ENCODE assay signal across 21 mouse cellular contexts in the genomic region with DNA sequence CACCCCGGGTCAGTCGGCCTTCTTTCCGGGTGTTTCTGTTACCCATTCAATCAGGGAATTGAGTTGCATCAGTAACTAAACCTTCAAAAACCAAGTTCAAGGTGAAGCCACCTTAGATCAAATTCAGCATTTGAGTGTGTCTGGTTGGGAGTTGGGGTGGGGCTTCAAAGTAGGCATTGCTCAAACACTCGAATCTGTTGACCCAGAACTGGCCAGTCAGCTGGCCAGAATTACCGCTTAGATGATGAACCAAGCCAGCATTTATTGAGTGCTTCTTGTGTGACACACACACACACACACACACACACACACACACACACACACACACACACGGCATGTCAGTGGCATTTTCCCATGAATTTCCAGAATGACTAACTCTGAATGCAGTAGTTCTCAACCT. TPM values are rescaled to one million over a fixed set of nuclear protein-coding genes. Genes with fewer than 3 reads are reported as not detected.
DNase-seq lines count a peak whose midpoint lies in the region; ATAC-seq and TF ChIP-seq lines count a peak whose summit lies in the region.
"Had no signal": no experiment of that assay in that cellular context is flagged by ENCODE, and none has a peak within 500 bp of the region (broad histone marks: within the 10 kb centered on the region; RNA-seq: fewer than 3 reads in every experiment).

No protein-coding gene starts in this region.

- H3K9ac ChIP-seq in MEL (ENCODE audit: control insufficient read depth, low read depth, low read length, poor library complexity, severe bottlenecking) = peak overlapping the region; percentile 52
- H3K9ac ChIP-seq in lung, embryonic 16.5 days (ENCODE audit: low read length) = no peak overlapping the region
- no peak overlapping the region for H3K9ac ChIP-seq in hindbrain, embryonic 13.5 days
- H3K9ac ChIP-seq: embryonic facial prominence, embryonic 15.5 days; hindbrain, embryonic 15.5 days had no signal

- ATAC-seq in lung, embryonic 16.5 days (ENCODE audit: low read depth) = 0 out of 2 replicates have a peak, but pooled peaks have one; percentile 17
- ATAC-seq in CD4-positive, CD25-positive, alpha-beta regulatory T cell, adult 4 months = no peak
- no peak for ATAC-seq in hindbrain, embryonic 13.5 days (ENCODE audit: low FRiP score)

- no peak overlapping the region for H3K4me3 ChIP-seq in MEL (ENCODE audit: control insufficient read depth in 1 of 2, insufficient read depth in 1 of 2, low read depth in 2 of 2, low read length in 2 of 2)
- H3K4me3 ChIP-seq in lung, embryonic 16.5 days (ENCODE audit: low read length) = no peak overlapping the region
- H3K4me3 ChIP-seq in hindbrain, embryonic 13.5 days = no peak overlapping the region
- H3K4me3 ChIP-seq: embryonic facial prominence, embryonic 15.5 days; erythroblast, embryonic 14.5 days had no signal

- H3K27ac ChIP-seq in MEL (ENCODE audit: control insufficient read depth, low read depth, low read length) = no peak overlapping the region
- no peak overlapping the region for H3K27ac ChIP-seq in lung, embryonic 16.5 days (ENCODE audit: low read length)
- no peak overlapping the region for H3K27ac ChIP-seq in hindbrain, embryonic 13.5 days
- H3K27ac ChIP-seq: embryonic facial prominence, embryonic 15.5 days; hindbrain, embryonic 15.5 days had no signal

- H3K9me3 ChIP-seq in MEL (replicated peaks; ENCODE audit: insufficient read depth, low read length) = no peaks in the 10 kb centered on the region
- no peaks in the 10 kb centered on the region for H3K9me3 ChIP-seq in lung, embryonic 16.5 days (ENCODE audit: control insufficient read depth, low read length)
- H3K9me3 ChIP-seq in hindbrain, embryonic 13.5 days = no peaks in the 10 kb centered on the region
- H3K9me3 ChIP-seq: embryonic facial prominence, embryonic 15.5 days; forebrain, embryonic 10.5 days; hindbrain, embryonic 15.5 days had no signal

- no peaks in the 10 kb centered on the region for H3K79me2 ChIP-seq in MEL (ENCODE audit: control insufficient read depth, insufficient read depth, low read length, poor library complexity)

- 51% methylated on average over 6 of the region's 6 CpGs for WGBS in lung, embryonic 16.5 days
- WGBS in hindbrain, embryonic 13.5 days = 76% methylated on average over 6 of the region's 6 CpGs

- no peak for TF ChIP-seq POLR2A in MEL (IDR thresholded peaks at IDR 0.05; ENCODE audit: control insufficient read depth in 1 of 2, insufficient read depth in 1 of 2, low read depth in 1 of 2, low read length in 2 of 2, poor library complexity in 1 of 2)

- H3K4me2 ChIP-seq in lung, embryonic 16.5 days (ENCODE audit: low read depth, low read length) = no peak overlapping the region
- no peak overlapping the region for H3K4me2 ChIP-seq in hindbrain, embryonic 13.5 days

- no peak for TF ChIP-seq CTCF in MEL (IDR thresholded peaks at IDR 0.05 in 2 of 3, conservative IDR thresholded peaks at IDR 0.05 in 1 of 3; ENCODE audit: control insufficient read depth in 1 of 3, insufficient read depth in 1 of 3, low read depth in 2 of 3, low read length in 3 of 3, poor library complexity in 1 of 3, severe bottlenecking in 1 of 3)

- peaks cover 0 to 6% of the 10 kb centered on the region in 2 experiments; a peak in 2 of 4 replicates for H3K36me3 ChIP-seq in MEL (ENCODE audit: control insufficient read depth in 1 of 2, insufficient read depth in 2 of 2, low read length in 2 of 2)
- H3K36me3 ChIP-seq in lung, embryonic 16.5 days (ENCODE audit: control insufficient read depth, insufficient read depth, low read length) = no peaks in the 10 kb centered on the region
- H3K36me3 ChIP-seq in hindbrain, embryonic 13.5 days = no peaks in the 10 kb centered on the region
- H3K36me3 ChIP-seq: embryonic facial prominence, embryonic 15.5 days; forebrain, embryonic 10.5 days; hindbrain, embryonic 15.5 days had no signal

- no peak for TF ChIP-seq RAD21 in MEL (IDR thresholded peaks at IDR 0.05; ENCODE audit: low read depth, low read length)

- no peak for TF ChIP-seq EP300 in MEL (IDR thresholded peaks at IDR 0.05; ENCODE audit: low read depth in 1 of 2, low read length in 2 of 2)

- peaks cover 0 to 6% of the 10 kb centered on the region in 2 experiments; a peak in 2 of 4 replicates for H3K4me1 ChIP-seq in MEL (ENCODE audit: control insufficient read depth in 1 of 2, insufficient read depth in 2 of 2, low read length in 2 of 2)
- H3K4me1 ChIP-seq in lung, embryonic 16.5 days (replicated peaks; ENCODE audit: control insufficient read depth, insufficient read depth, low read length) = 0 out of 2 replicates have a peak, but pooled peaks cover 3% of the 10 kb centered on the region
- H3K4me1 ChIP-seq in hindbrain, embryonic 13.5 days (replicated peaks) = peaks cover 3% of the 10 kb centered on the region; the same call in 1 of the 2 replicates

- DNase-seq in adrenal gland, postnatal 14 days = peak; percentile 6
- no peak for DNase-seq in adrenal gland, postnatal 10 days
- no peak for DNase-seq in MEL (ENCODE audit: low read depth, low spot score)
- peak; percentile 16 for DNase-seq in lung, postnatal 25 days (ENCODE audit: low spot score)
- no peak for DNase-seq in Muller cell, postnatal 12 days (ENCODE audit: inconsistent ontology term)

- H3K27me3 ChIP-seq in MEL (ENCODE audit: control insufficient read depth in 1 of 2, insufficient read depth in 2 of 2, low read length in 2 of 2) = no peaks in the 10 kb centered on the region
- H3K27me3 ChIP-seq in lung, embryonic 16.5 days (ENCODE audit: control insufficient read depth, insufficient read depth, low read depth, low read length) = peaks cover 3% of the 10 kb centered on the region
- peaks cover 21% of the 10 kb centered on the region for H3K27me3 ChIP-seq in hindbrain, embryonic 13.5 days
- H3K27me3 ChIP-seq: CH12.LX, Patski had no signal

TF ChIP-seq in MEL, 35 proteins besides CTCF, POLR2A, EP300 and RAD21:
- TF ChIP-seq SMC3 (IDR thresholded peaks at IDR 0.05; ENCODE audit: low read depth, low read length) = no peak
- no peak for TF ChIP-seq ELF1 (IDR thresholded peaks at IDR 0.05; ENCODE audit: low read depth, low read length)
- no peak for TF ChIP-seq MXI1 (IDR thresholded peaks at IDR 0.05; ENCODE audit: low read depth, low read length)
- TF ChIP-seq MYB (IDR thresholded peaks at IDR 0.05; ENCODE audit: low read depth, low read length) = no peak
- no peak for TF ChIP-seq MAFK (IDR thresholded peaks at IDR 0.05; ENCODE audit: borderline replicate concordance, low read depth, low read length)
- TF ChIP-seq E2F4 (IDR thresholded peaks at IDR 0.05; ENCODE audit: borderline replicate concordance, low read depth, low read length) = no peak
- TF ChIP-seq GABPA (IDR thresholded peaks at IDR 0.05; ENCODE audit: low read depth, low read length) = no peak

RNA-seq across cellular contexts. Expression of a gene that starts 39.5 kb away (rescaled TPM):
- total RNA-seq in adrenal gland, postnatal 14 days (2021) = not detected in 2 replicates
- under 1 TPM in 1 of 2 experiments, not detected in 1; 0.27 TPM for total RNA-seq in adrenal gland, postnatal 10 days (2021)
- 0.07 and 0.08 TPM in 2 replicates for total RNA-seq in MEL (2012; rRNA removed)
- polyA plus RNA-seq in MEL (2012; ENCODE audit: insufficient read depth in 1 of 2, insufficient read length in 2 of 2, low read depth in 1 of 2, low replicate concordance in 2 of 2, missing spikeins in 1 of 2) = not detected
- polyA plus RNA-seq in lung, embryonic 16.5 days (2015; fragmentation: Nextera tagmentation; extraction: Ambion mirVana) = not detected in 2 replicates
- polyA plus RNA-seq in CD4-positive, CD25-positive, alpha-beta regulatory T cell, adult 4 months (2017; shearing (Covaris generic)) = not detected
- polyA plus RNA-seq in hindbrain, embryonic 13.5 days (2015; fragmentation: Nextera tagmentation; extraction: Ambion mirVana) = 0.74 and 1.1 TPM in 2 replicates
- total RNA-seq: CH12.LX; common myeloid progenitor, adult 5-6 weeks; heart, postnatal 10 days; hematopoietic stem cell, adult 5-6 weeks had no signal
- polyA plus RNA-seq: C2C12; erythroblast, embryonic 14.5 days; heart, embryonic 14.5 days; inflammation-experienced regulatory T-cells, adult 6 months; intestine, postnatal 0 days had no signal

Comparison
In these comparisons a context has a peak if more than half of its experiments do, and no peak if none do; other contexts are left out.
1. DNase-seq: peak in adrenal gland, postnatal 14 days (single experiment) and lung, postnatal 25 days (single experiment); none in adrenal gland, postnatal 10 days (single experiment), MEL (single experiment) and Muller cell, postnatal 12 days (single experiment).